8 mouse cellular contexts compared by ENCODE assay signal in genomic region chr16:31592973-31593683, GRCm38 (mm10).
DNase-seq lines count a peak whose midpoint lies in the region; ATAC-seq lines count a peak whose summit lies in the region.

No protein-coding gene starts in this region.

- H3K9ac ChIP-seq in liver, embryonic 11.5 days (ENCODE audit: low read depth, low read length): no peak overlapping the region

- H3K4me1 ChIP-seq in liver, embryonic 11.5 days (replicated peaks; ENCODE audit: control insufficient read depth, insufficient read depth, low read length): peaks cover 22% of the 10 kb centered on the region
- peaks cover 5% of the 10 kb centered on the region; the same call in 1 of the 2 replicates for H3K4me1 ChIP-seq in brown adipose tissue, adult 24 weeks (ENCODE audit: control insufficient read depth, insufficient read depth, insufficient read length, low read length)

- no peak for ATAC-seq in liver, embryonic 11.5 days (replicated peaks; ENCODE audit: low FRiP score)

- no peak overlapping the region for H3K4me2 ChIP-seq in liver, embryonic 11.5 days

- no peak for DNase-seq in liver, embryonic 11.5 days (ENCODE audit: low spot score)
- no peak for DNase-seq in liver
- DNase-seq in heart, adult 9 months (ENCODE audit: low spot score in 2 of 2): peak; percentile 63 to 68
- DNase-seq in layer of hippocampus, adult 8-10 months (ENCODE audit: low spot score in 2 of 2): peak; percentile 68 to 80
- peak; percentile 74 for DNase-seq in lung, postnatal 36 days
- no peak for DNase-seq in thymus, adult 18-20 months
- DNase-seq in thymus, postnatal 25 days: no peak

- peak overlapping the region; percentile 17; the same call in 1 of the 2 replicates for H3K27ac ChIP-seq in liver, embryonic 11.5 days (ENCODE audit: low read depth, low read length)
- peak overlapping the region; percentile 59 for H3K27ac ChIP-seq in brown adipose tissue, adult 24 weeks (replicated peaks; ENCODE audit: low read depth, low read length)

- H3K27me3 ChIP-seq in liver, embryonic 11.5 days (replicated peaks; ENCODE audit: control insufficient read depth, insufficient read depth, low read length): no peaks in the 10 kb centered on the region

- no peaks in the 10 kb centered on the region for H3K36me3 ChIP-seq in liver, embryonic 11.5 days (ENCODE audit: control insufficient read depth, insufficient read depth, low read length)

- H3K4me3 ChIP-seq in liver, embryonic 11.5 days (ENCODE audit: low read depth, low read length): no peak overlapping the region
- H3K4me3 ChIP-seq in brown adipose tissue, adult 24 weeks (ENCODE audit: insufficient read depth, low read depth, low read length): no peak overlapping the region

- WGBS in liver, embryonic 11.5 days: 55% methylated on average over 9 of the region's 9 CpGs

- H3K9me3 ChIP-seq in liver, embryonic 11.5 days (ENCODE audit: control insufficient read depth, low read length): no peaks in the 10 kb centered on the region

Comparison
In these comparisons a context has a peak if more than half of its experiments do, and no peak if none do; other contexts are left out.
1. DNase-seq: peak in heart, adult 9 months (2 of 2), layer of hippocampus, adult 8-10 months (2 of 2) and lung, postnatal 36 days (single experiment); none in liver, embryonic 11.5 days (single experiment), liver (single experiment), thymus, adult 18-20 months (0 of 2) and thymus, postnatal 25 days (single experiment).